Mouse (Mus musculus): ENCODE measurements around the gene Cd2bp2. TPM values are rescaled to one million over a fixed set of nuclear protein-coding genes. Genes with fewer than 3 reads are reported as not detected.

The Cd2bp2 gene
- polyA plus RNA-seq, 1 experiment from 2014 or later: 73.3 TPM

- Histone ChIP-seq H3K4me1 (peaks cover 19% of the 10 kb centered on the region), H3K4me3 (peak overlapping the region; percentile 96), H3K27me3 (no peaks in the 10 kb centered on the region), H3K9ac (peak overlapping the region; percentile 98), H3K9me3 (no peaks in the 10 kb centered on the region), H3K36me3 (peaks cover 17% of the 10 kb centered on the region), H3K27ac (peak overlapping the region; percentile 88), H3K4me2 (peak overlapping the region; percentile 97)
- no peak for ATAC-seq (ENCODE audit: insufficient number of reproducible peaks, insufficient read depth, low FRiP score, low TSS enrichment, low read depth)
- under 1% methylated on average over 53 of the region's 53 CpGs for WGBS
Measured at GRCm38 (mm10) chr7:127207374-127208294, 11.8 kb upstream of the Cd2bp2 start.

DNA sequence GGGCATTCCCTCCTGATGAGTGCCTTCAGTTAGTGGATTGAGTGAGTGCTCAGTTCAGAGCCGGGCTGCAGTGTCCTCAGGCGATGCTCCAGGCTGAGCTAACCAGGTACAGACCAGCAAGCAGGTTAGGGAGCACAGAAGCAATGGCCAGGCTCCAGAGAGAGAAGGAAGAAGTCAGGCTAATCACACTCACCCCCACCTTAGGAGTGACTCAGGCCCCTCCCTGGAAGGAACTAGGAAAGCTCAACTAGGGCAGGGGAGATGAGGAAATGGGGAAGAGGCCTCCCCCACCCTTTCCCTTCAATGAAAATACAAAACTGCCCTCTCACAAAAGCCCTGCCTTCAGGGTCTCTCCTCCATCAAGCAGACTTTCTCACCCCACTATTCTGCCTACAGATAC is 10.8 kb upstream of the Cd2bp2 start:
- Histone ChIP-seq H3K9me3 (no peaks in the 10 kb centered on the region), H3K4me3 (peak overlapping the region; percentile 96), H3K36me3 (peaks cover 25% of the 10 kb centered on the region), H3K9ac (peak overlapping the region; percentile 98), H3K27ac (peak overlapping the region; percentile 33; the same call in 1 of the 2 replicates), H3K4me2 (peak overlapping the region; percentile 97), H3K4me1 (peaks cover 19% of the 10 kb centered on the region), H3K27me3 (no peaks in the 10 kb centered on the region)
- ATAC-seq (ENCODE audit: insufficient number of reproducible peaks, insufficient read depth, low FRiP score, low TSS enrichment, low read depth): no peak
- WGBS: 58% methylated on average over 2 of the region's 2 CpGs

DNA sequence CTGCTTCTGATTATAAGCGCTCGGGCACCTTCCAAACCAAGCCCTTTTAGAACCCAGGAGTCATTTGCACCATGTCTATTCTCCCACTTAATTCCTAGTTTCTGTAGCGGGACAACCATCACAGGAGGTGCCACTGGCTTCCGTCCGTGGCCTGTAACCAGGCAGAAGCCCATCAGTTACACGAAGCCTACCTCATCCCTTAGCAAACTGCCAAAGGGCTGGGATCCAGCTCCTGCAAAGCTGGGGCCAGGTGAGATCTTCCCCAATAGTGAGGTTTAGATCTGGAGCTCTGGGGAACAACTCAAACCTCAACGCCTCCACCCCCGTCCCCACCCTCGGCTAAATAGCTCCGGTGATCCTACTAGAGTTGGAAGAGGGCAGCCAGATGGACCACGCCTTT is 634 bp upstream of the Cd2bp2 start:
- peaks cover 82% of the 10 kb centered on the region for H3K36me3 ChIP-seq
- H3K4me1 ChIP-seq: peaks cover 28% of the 10 kb centered on the region
- peak overlapping the region; percentile 93 for H3K27ac ChIP-seq
- peak overlapping the region; percentile 74 for H3K4me2 ChIP-seq
- ATAC-seq (ENCODE audit: insufficient number of reproducible peaks, insufficient read depth, low FRiP score, low TSS enrichment, low read depth): peak; percentile 1; the same call in 1 of the 2 replicates
- H3K9me3 ChIP-seq: no peaks in the 10 kb centered on the region
- WGBS: 60% methylated on average over 11 of the region's 11 CpGs
- no peaks in the 10 kb centered on the region for H3K27me3 ChIP-seq
- peak overlapping the region; percentile 80 for H3K9ac ChIP-seq
- H3K4me3 ChIP-seq: peak overlapping the region; percentile 74

DNA sequence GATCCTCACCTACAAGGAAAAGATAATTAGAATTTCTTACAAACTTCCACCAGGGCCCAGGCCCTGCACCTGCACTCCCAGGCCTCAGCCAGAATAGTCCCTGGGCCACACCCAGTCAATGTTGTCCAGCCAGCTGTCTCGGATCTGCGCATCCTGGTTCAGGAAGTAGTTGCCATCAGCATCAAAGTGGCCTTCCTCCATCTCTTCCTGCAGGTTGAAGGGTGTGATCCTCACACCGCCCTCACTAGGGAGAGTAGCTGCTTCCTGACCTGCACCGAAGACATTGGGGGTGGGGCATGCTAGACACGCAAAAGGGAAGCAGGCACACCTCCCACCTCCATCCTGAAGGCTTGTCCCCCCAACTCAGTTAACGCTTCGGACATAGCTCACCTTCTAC is 1.2 kb downstream of the Cd2bp2 start:
- WGBS: 74% methylated on average over 7 of the region's 7 CpGs
- peaks cover 28% of the 10 kb centered on the region for H3K4me1 ChIP-seq
- H3K4me2 ChIP-seq: peak overlapping the region; percentile 84
- H3K27me3 ChIP-seq: no peaks in the 10 kb centered on the region
- H3K9me3 ChIP-seq: no peaks in the 10 kb centered on the region
- peak overlapping the region; percentile 74 for H3K4me3 ChIP-seq
- peak overlapping the region; percentile 80 for H3K9ac ChIP-seq
- ATAC-seq (ENCODE audit: insufficient number of reproducible peaks, insufficient read depth, low FRiP score, low TSS enrichment, low read depth): no peak
- H3K36me3 ChIP-seq: peaks cover 74% of the 10 kb centered on the region
- 0 out of 2 replicates have a peak overlapping the region, but pooled peaks have one; percentile 93 for H3K27ac ChIP-seq

DNA sequence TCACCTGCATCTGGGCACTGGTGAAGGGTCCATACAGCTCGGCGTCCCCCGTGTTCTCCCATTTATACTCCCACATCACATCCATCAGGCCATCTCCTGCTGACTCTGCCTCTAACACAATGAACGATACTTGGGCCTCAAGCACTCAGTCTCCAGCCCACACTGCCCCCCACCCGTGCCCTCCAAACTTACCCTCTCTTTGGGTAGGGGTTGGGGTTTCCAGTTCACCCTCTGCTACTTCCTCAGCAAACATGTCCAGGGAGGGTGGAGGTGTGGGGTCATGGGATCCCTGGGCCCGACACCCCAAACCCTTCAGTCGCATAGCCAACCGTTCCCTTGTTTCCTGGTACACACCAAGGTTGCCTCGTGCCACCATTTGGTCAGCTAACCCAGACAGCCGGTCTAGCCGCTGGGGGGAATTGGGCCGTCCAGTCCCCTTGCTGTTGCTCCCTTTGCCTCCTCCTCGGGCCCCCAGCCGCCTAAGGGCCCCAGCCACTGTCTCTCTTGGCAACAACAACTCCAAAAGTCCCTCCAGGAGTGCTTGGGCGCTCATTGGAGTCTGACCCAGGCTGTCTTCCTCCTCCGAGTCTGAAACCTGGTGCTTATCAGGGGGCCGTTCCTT is 1.7 kb downstream of the Cd2bp2 start:
- peak overlapping the region; percentile 80 for H3K9ac ChIP-seq
- no peak for ATAC-seq (ENCODE audit: insufficient number of reproducible peaks, insufficient read depth, low FRiP score, low TSS enrichment, low read depth)
- peaks cover 28% of the 10 kb centered on the region for H3K4me1 ChIP-seq
- no peaks in the 10 kb centered on the region for H3K9me3 ChIP-seq
- WGBS: 92% methylated on average over 17 of the region's 17 CpGs
- peak overlapping the region; percentile 74 for H3K4me3 ChIP-seq
- peaks cover 69% of the 10 kb centered on the region for H3K36me3 ChIP-seq
- H3K27ac ChIP-seq: no peak overlapping the region
- H3K4me2 ChIP-seq: peak overlapping the region; percentile 84
- H3K27me3 ChIP-seq: no peaks in the 10 kb centered on the region

DNA sequence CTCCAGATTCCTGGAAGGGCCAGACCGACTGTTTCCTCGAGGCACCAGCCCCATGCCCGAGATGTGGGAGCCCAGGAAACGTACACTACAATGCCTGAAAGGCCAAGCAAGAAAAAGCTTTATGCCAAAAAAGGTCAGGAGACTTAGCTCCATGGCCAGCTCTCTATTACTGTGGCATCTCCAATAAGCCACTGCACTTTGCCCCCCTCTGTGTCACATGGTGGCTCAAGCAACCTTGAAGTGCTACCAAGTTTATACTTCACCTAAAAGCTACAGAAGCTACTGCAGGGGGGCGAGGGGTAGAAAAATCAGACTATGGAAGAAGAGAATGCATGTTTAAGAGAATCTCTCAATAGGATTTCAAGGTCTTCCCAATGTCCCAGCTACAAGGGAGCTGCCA is 2.9 kb downstream of the Cd2bp2 start:
- Histone ChIP-seq H3K36me3 (peaks cover 58% of the 10 kb centered on the region), H3K4me3 (no peak overlapping the region), H3K9me3 (no peaks in the 10 kb centered on the region), H3K27me3 (no peaks in the 10 kb centered on the region), H3K4me1 (peaks cover 28% of the 10 kb centered on the region), H3K9ac (no peak overlapping the region), H3K27ac (no peak overlapping the region), H3K4me2 (no peak overlapping the region)
- ATAC-seq (ENCODE audit: insufficient number of reproducible peaks, insufficient read depth, low FRiP score, low TSS enrichment, low read depth): no peak
- 93% methylated on average over 5 of the region's 5 CpGs for WGBS

DNA sequence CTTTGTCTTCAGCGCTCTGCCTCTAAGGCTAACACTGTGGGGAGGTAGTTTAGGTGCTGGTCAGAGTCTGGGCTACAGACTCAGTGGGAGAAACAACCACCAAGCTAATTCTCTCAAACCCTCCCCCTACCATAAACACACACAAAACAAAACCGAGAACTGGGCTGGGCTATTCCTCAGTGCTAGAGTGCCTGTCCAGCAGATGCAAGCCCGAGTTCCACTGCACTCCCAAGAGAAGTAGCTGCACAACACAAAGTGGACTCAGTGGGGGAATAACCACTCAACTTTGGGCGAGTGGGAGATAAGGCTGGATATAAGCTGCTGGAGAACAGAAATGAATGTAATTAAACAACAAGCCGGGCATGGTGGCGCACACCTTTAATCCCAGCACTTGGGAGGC is 5.2 kb downstream of the Cd2bp2 start:
- Histone ChIP-seq H3K9ac (no peak overlapping the region), H3K4me3 (no peak overlapping the region), H3K4me2 (no peak overlapping the region), H3K27me3 (no peaks in the 10 kb centered on the region), H3K27ac (no peak overlapping the region), H3K36me3 (peaks cover 43% of the 10 kb centered on the region), H3K4me1 (peaks cover 17% of the 10 kb centered on the region), H3K9me3 (no peaks in the 10 kb centered on the region)
- ATAC-seq (ENCODE audit: insufficient number of reproducible peaks, insufficient read depth, low FRiP score, low TSS enrichment, low read depth): no peak
- 91% methylated on average over 6 of the region's 6 CpGs for WGBS

GRCm38 (mm10) chr7:127188305-127189276 is 7.3 kb downstream of the Cd2bp2 start:
- H3K9ac ChIP-seq: no peak overlapping the region
- no peak overlapping the region for H3K4me2 ChIP-seq
- no peaks in the 10 kb centered on the region for H3K27me3 ChIP-seq
- no peak for ATAC-seq (ENCODE audit: insufficient number of reproducible peaks, insufficient read depth, low FRiP score, low TSS enrichment, low read depth)
- no peak overlapping the region for H3K27ac ChIP-seq
- H3K4me1 ChIP-seq: no peaks in the 10 kb centered on the region; the same call in 1 of the 2 replicates
- H3K9me3 ChIP-seq: no peaks in the 10 kb centered on the region
- no peak overlapping the region for H3K4me3 ChIP-seq
- H3K36me3 ChIP-seq: peaks cover 32% of the 10 kb centered on the region
- WGBS: 83% methylated on average over 17 of the region's 17 CpGs

DNA sequence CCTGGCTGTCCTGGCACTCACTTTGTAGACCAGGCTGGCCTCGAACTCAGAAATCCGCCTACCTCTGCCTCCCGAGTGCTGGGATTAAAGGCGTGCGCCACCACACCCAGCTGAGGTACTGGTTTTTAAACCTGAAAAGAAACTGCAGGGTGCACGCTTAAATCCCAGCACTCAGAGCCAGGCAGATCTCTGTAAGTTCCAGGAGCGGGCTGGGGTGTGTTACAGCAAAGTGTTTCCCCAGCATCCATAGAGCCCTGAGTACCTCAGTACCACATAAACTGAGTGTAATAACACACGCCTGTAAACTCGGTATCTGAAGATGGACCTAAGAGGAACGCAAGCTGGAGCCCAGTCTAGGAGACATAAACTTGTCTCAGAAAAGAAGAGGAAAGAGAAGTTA is 8.5 kb downstream of the Cd2bp2 start:
- Histone ChIP-seq H3K27ac (no peak overlapping the region), H3K4me1 (no peaks in the 10 kb centered on the region), H3K36me3 (peaks cover 19% of the 10 kb centered on the region), H3K27me3 (no peaks in the 10 kb centered on the region), H3K4me3 (no peak overlapping the region), H3K9me3 (no peaks in the 10 kb centered on the region), H3K9ac (no peak overlapping the region), H3K4me2 (no peak overlapping the region)
- ATAC-seq (ENCODE audit: insufficient number of reproducible peaks, insufficient read depth, low FRiP score, low TSS enrichment, low read depth): no peak
- WGBS: 70% methylated on average over 10 of the region's 10 CpGs

GRCm38 (mm10) chr7:127185601-127186000 is 10.2 kb downstream of the Cd2bp2 start:
- Histone ChIP-seq H3K36me3 (0 out of 2 replicates have a peak, but pooled peaks cover 2% of the 10 kb centered on the region), H3K9me3 (no peaks in the 10 kb centered on the region), H3K27me3 (no peaks in the 10 kb centered on the region), H3K27ac (no peak overlapping the region), H3K4me1 (no peaks in the 10 kb centered on the region), H3K9ac (no peak overlapping the region), H3K4me2 (no peak overlapping the region), H3K4me3 (no peak overlapping the region)
- WGBS: 61% methylated on average over 3 of the region's 3 CpGs
- no peak for ATAC-seq (ENCODE audit: insufficient number of reproducible peaks, insufficient read depth, low FRiP score, low TSS enrichment, low read depth)

- Histone ChIP-seq H3K9me3 (no peaks in the 10 kb centered on the region), H3K4me2 (no peak overlapping the region), H3K36me3 (no peaks in the 10 kb centered on the region), H3K4me1 (no peaks in the 10 kb centered on the region), H3K9ac (no peak overlapping the region), H3K27ac (no peak overlapping the region), H3K27me3 (no peaks in the 10 kb centered on the region), H3K4me3 (no peak overlapping the region)
- 40% methylated on average over 1 of the region's 1 CpGs for WGBS
- ATAC-seq (ENCODE audit: insufficient number of reproducible peaks, insufficient read depth, low FRiP score, low TSS enrichment, low read depth): no peak
Measured at GRCm38 (mm10) chr7:127184720-127185119, 11.1 kb downstream of the Cd2bp2 start.

All from embryonic facial prominence, embryonic 13.5 days (tissue).